Mouse (Mus musculus): ENCODE data around the gene Sec23b.
"Not testable (repeated sequence)": the region's sequence is repeated elsewhere in the genome, so short reads cannot be mapped to it uniquely, and the experiment has no call there.

Sec23b gene

DNA sequence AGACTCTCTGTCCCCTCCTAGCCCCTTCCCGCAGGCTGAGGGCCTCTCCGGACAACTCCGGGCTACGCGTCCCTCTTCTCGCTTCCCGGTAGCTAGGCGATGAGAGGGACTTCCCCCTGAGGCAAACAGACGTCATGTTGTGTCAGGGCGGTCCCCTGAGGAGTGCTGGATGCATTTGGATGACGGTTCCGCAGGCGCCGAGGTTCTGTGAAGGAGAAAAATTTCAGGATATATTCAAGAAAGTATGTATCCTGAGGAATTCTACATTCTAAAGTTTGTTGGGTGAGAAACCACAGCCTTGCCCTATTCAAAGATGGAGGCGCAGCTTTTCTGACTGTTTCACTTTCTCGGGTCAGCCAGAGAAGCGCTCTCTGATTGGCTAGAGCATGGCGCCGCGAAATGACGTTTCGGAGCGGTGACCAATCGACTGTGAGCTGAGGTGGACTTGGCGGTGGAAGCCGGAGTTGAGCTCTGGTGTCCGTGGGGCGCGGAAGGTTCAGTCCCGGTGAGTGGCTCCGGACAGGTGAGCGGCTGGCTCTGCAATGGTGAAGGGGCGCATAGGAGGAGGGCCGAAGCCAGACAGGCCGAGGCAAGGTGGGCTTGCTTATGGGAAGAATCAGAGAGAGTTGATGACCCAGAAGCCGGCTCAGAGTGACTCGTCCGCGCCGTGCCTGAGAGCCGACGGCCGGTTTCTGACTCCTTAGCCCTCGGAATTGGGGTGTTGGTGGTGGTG lies at the start of gene Sec23b:
Gene Sec23b (plus strand): TSS at position 410 of the 733 bp plus-strand sequence.
- peak; percentile 97 for DNase-seq (ENCODE audit: low read depth, low spot score)

DNA sequence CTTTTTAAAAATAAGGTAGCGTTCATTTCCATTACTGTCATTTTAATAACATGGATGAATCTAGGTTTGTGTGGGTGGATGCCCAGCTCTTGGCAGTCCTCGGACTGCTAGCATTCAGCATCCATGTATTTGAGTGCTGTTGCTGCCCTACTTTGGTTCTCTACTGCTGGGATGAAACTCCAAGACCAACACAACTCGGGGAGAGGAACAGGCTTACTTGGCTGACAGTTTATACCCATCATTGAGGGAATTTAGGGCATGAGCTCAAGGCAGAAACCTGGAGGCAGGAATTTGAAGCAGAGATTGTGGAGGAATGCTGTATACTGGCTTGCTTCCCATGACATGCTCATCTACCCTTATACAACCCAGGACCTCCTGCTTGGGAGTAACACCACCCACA lies 41.4 kb upstream of the Sec23b start:
- no peak for DNase-seq (ENCODE audit: low read depth, low spot score)

DNA sequence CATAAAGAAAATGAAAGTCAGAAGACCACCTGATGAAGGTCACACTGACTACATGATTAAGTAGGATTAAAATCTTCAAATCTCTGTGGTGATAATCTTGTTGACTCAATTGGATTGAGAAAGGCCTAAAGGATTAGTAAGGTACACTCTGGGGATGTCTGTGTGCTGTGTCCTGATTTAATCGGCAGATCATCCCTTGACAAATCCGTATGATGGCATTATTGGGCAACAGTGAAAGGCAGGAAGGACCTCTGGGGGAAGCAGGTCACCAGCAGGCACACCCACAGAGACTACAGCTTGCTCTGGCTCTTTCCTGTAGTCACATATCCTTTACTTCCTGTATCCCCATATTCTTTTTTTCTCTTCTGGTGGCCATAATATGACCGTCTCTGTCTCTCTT lies 36.3 kb upstream of the Sec23b start:
- no peak for DNase-seq (ENCODE audit: low read depth, low spot score)

DNA sequence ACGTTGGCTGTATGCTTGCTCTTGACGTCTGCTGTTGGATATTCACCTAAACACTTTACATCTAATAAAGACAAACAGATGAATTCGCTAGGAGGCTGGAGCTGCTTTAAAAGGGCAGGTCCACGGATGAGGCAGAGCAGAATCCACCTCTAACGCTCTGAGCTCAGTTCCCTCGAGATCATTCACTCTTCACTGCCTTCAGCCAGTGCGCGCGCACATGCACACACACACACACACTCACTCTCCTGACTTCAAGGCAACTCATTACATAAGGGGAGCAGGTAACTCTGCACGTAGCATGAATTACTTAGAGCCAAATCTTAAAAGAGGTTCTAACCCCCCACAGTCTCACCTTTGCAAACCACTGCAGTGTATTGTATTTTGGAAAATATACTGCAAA lies 30.2 kb upstream of the Sec23b start:
- DNase-seq (ENCODE audit: low read depth, low spot score) = no peak

DNA sequence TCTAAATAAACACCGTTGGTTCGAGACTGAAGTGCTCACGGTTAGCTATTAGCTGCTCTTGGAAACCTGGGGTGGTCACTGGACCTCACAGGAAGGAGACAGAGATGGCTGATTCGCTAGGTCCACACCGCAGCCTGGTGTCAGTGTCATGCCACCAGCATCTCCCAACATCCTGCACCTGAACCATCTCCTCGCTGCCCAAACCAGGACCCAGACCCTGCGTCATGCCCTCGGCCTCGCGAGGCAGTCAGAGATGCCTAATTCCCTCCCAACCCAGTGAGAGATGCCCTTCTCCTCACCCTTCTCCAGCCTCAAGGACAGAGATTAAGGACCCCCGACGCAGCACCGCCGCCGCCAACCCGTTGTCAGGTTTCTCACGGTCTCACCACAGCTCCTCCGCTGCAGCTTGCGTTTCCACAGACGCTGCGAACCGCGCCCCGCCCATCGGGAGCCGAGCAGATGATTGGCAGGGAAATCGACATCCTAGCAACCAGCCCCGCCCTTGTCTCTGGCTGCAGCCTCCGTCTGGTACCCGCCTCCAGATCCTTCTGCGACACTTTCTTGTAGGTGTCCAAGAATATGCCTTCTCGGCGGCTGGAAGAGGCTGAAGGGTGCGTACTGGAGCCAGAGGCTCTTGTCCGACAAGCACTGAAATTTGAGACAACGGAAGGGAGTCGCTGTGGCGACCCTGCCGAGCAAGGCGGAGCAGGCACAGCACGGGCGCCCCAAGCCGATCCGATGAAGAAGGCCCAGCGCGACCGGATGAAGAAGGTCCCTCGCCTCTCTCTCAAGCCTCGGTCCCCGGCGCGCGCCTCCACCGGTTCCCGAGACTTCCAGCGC lies 28.8 kb upstream of the Sec23b start, which contains the start of the genes Dzank1 and Polr3f:
Gene Dzank1 (minus strand): TSS at position 434 of the 840 bp plus-strand sequence.
Gene Polr3f (plus strand): TSS at position 738 of the 840 bp plus-strand sequence.
- DNase-seq (ENCODE audit: low read depth, low spot score) = peak; percentile 89

DNA sequence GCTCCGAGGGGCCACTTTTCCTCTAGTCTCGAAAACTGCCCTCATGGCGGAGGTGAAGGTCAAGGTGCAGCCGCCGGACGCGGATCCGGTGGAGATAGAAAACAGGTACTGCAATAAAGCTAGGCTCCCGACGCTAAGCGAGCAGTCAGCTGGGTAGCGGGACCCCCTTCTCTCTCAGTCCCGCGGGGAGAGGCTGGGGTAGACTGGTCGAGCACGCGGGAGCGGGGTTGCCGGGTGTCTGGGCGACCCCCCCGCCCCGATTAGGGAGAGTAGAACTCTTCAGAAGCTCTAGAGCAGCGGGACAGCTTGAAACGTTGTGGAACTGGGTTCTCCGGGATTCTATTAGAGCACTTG lies 28.2 kb upstream of the Sec23b start:
- DNase-seq (ENCODE audit: low read depth, low spot score) = no peak

DNA sequence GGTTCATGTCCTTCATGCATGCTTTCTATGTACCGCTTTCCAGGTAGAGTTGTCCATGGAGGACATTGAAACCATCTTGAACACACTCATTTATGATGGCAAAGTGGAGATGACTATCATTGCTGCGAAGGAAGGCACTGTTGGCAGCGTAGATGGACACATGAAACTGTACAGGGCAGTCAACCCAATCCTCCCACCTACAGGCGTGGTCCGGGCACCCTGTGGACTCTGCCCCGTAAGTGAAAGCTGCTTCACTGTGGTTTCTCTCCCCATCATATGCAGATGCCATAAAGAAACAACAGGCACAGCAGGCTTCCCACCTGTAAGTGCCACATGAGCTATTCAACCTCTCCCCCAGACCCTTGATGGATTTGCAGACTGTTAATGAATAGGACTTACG lies 18.9 kb upstream of the Sec23b start:
- DNase-seq (ENCODE audit: low read depth, low spot score) = no peak

DNA sequence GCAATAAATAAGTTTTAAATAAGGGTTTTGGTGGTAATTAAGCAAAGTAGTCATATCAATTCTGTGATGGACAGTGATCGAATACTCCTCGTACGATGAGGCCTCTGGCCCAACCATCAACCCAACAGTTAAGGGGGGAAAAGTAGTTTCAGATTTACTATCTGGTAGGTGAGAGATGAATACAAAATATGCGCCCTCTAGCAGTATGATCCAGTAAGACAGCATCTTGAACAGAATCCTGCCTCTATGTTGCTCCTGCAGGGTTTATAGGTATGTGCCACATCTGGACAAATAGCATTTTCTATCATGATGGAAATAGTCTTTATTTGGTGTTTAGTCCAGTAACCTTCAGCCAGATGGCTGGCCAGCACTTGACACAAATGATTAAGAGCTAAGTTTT lies 14.8 kb upstream of the Sec23b start:
- no peak for DNase-seq (ENCODE audit: low read depth, low spot score)

DNA sequence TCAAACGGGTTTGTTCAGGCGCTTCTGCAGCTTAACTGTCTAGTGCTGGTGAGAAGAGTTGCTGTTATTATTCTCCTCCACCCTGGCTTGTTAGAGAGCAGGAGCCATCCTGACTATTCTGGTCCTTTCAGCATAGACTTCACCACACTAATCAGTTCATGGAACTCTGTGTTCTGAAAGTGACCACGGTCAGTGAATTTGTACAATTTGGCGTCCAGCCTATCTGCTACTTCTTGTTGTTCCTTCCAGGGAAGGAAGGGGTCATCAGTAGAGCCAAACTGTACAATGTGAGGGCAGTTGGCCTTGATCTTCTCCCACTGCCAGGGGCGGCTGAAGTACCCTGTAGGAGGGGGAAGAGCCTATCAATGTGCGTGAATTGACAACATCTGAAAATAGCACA lies 12.4 kb upstream of the Sec23b start:
- DNase-seq (ENCODE audit: low read depth, low spot score) = no peak

DNA sequence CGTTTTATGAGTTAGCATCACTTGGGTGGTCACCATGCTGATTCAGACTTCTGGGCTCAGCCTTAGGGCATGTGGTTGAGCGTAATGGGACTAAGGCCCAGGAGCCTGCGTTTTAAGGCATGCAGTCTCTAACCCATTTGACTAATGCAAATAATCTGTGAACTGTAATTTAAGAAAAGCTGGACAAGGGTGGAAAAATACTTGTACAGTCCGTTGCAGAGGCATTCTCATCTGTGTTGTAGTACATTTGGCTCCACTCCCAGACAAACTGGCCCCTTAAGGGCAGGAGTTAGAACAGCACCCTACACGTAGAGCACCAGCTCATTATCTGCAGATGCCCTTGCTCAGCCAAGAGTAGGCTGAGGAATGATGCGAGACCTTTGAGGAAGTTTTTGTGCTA lies 11.4 kb upstream of the Sec23b start:
- DNase-seq (ENCODE audit: low read depth, low spot score) = no peak

DNA sequence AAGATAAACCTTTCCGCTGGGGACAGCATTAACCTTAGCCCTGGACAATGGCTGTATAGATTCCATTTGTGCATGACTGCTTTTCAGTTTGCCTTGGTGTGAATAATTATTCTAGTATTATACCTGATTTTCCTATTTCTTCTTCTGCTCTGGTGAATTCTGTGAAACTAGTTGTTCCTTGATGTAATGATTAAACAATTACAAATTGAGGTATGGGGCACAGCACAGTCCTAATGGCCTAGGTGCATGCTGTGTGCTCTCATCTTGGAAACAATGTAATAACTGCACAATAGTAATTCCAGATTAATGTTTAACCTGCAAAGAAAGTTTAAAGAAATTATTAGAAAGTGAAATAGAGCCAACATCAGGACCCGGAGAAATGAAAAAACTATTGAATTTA lies 11.0 kb upstream of the Sec23b start:
- DNase-seq (ENCODE audit: low read depth, low spot score) = no peak

DNA sequence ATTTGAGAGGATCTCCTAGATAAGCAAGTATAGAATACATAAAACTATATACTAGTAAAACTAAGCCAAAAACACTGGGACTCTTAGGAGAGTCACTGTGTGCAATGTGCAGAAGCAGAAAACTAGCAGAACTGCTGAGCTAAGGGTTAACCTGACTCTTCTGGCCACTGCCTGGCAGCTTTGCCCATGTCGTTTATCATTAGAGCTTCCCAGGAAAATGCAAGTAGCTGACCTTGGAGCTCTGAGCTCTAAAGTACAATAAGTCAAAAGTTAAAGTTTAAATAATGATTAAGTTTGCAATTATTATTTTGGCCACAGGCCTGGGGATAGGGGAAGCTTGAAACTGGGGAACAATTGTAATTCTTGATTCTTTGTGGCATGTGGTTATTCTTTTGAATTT lies 10.5 kb upstream of the Sec23b start:
- no peak for DNase-seq (ENCODE audit: low read depth, low spot score)

DNA sequence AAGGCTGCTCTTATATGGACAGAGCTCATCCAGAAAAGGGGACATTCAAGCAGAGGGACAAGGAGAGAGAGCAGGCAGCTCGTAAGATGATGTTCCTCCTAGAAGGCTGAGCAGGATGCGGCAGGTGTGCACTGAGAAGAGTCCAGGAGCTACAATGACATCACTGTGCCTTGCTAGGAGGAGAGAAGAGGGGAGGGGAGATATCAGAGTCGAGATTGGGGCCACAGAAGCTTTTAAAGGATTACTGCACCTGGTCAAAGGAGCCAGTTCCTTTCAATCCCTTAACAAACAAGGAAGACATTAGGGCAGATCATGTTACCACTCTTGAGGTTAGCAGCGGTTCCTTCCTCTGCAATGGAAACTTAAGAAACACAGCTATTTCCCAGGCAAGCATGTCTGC lies 8.5 kb upstream of the Sec23b start:
- no peak for DNase-seq (ENCODE audit: low read depth, low spot score)

DNA sequence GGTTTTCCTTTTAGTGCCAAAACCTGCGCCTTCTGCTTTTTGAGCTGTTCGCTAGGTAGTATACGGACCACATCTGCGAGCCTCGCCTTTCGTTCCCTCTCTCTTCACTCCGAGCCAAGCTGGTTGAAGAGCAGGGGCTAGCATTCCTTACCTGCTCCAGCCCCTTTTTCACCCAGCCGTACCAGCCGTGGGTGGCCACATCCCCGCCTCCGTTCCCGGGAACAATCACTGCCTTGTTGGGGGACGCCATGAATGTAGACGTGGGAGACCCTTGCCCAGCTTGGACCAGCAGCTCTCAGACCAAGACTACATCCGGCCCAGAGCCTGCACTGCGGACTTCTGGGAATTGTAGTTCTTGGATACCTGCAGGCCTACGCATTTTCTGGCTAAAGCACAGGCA lies 5.5 kb upstream of the Sec23b start, which contains the start of gene Rbbp9:
Gene Rbbp9 (minus strand): TSS at position 341 of the 400 bp plus-strand sequence.
- DNase-seq (ENCODE audit: low read depth, low spot score) = no peak

DNA sequence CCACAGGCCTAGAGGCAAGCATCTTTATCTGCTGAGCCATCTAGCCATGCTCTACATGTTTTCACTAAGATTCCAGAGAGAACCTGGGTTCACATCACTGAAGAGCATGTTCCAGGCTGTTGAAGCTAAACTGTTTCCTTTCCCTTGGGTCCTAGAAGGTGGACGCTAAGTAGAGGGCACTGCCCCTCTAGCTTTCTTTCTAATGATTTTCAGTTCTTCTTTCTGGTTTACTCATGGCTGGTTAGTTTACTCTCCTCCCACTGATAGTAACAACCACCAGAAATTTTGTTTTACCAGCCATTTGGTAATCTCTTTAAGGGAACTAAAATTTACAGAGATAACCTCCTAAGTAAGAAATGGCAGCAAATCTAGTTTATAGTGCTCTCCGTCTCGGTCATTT lies 2.1 kb upstream of the Sec23b start:
- no peak for DNase-seq (ENCODE audit: low read depth, low spot score)

DNA sequence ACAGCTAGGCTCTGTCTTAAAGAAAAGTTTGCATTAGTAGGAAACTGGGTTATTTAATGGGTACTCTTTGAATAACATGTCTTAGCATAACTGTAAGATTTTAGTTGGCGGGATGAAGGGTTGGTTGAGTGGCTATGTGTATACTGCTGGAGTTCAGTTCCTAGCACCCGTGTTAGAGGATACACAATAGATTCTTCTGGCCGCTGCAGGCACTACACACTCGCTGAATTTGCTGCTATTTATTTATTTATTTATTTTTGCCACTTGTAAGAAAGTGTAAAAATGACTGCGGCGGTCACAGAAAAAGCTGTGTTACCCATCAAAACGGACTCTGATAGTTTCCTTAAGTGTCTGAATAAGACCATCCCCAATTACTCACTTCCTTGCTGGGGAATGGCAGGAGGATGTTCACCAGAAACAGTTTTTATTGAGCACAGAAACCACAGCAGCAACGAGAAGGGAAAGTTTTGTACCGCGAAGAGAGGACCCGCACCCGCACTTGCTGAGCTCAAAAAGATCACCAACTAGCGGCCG lies 676 bp upstream of the Sec23b start:
- DNase-seq (ENCODE audit: low read depth, low spot score) = no peak

DNA sequence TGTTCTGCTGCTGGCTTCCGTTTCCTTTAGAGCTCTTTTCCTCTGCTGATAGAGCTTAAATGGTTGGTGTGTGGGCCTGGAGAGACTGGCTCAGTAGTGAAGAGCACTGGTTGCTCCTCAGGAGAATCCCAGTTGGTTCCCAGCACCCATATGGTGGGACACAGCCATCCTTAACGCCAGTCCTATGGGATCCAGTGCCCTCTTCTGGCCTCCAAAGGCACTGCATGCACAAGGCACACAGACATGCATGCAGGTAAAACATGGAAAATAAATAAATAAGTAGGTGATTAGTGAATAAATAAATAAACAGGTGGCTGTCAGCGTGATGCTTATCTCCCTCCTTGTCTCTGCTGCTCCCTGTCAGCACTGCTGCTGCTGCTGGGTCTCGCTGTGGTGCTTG lies 32.7 kb downstream of the Sec23b start:
- no peak for DNase-seq (ENCODE audit: low read depth, low spot score)

DNA sequence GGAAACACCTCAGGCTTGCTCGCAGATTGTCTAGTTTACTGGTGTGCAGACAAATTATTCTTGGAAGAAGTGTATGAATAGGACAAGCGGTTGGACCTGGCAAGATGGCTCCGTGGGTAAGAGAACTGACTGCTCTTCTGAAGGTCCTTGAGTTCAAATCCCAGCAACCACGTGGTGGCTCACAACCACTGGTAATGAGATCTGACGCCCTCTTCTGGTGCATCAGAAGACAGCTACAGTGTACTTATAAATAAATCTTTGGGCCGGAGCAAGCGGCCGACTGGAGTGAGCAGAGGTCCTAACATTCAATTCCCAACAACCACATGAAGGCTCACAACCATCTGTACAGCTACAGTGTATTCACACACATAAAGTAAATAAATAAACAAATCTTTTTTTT lies 37.0 kb downstream of the Sec23b start:
- DNase-seq (ENCODE audit: low read depth, low spot score) = not testable (repeated sequence)

DNA sequence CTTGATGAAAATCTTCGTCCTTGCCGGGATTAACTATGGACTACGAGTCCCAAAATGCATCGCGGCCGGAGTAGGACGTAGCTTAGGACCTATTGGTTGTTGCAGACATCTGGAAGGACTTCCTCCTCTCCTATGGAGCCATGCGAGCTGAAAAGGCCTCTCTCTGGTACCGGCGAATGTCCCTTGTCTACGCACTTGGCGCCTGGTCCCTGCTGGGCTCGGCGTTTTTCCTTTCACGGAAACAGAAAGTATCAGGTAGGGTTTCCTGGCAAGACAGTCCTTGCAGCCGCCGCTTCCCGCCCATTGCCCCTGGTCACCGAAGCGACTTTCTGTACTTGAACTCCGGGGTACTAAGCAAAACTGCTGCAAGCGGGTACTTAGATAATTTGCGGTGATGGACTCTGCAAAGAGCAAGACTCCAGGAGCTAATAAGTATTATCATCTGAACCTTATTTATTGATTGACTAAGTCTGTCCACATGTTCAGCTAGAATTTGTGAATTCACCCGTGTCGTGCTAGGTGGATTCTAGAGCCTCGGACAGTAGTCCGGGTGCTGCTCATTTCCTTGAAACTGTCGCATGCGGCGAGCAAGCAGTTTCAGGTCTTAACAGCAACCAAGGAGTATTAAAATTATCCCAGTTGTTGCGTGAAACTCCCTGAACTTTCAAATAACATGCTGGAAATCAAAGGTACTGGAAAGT lies 38.1 kb downstream of the Sec23b start, which contains the start of gene Smim26:
Gene Smim26 (plus strand): TSS at position 104 of the 701 bp plus-strand sequence.
- DNase-seq (ENCODE audit: low read depth, low spot score) = peak; percentile 57

DNA sequence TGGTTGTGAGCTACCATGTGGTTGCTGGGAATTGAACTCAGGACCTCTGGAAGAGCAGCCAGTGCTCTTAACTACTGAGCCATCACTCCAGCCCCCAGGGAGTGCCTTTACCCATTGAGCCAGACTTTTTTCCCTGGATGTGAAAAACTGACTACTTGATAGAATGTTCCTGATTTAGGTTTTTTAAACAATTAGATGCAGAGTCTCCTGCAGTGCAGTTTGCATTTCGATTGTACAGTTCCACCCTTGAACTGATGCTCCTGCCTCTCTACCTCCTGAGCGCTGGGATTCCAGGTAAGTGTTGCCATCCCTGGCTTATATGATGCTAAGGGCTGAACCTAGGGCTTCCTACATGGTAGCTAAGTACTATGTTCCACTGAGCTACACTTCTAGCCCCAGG lies 42.0 kb downstream of the Sec23b start:
- DNase-seq (ENCODE audit: low read depth, low spot score) = no peak

DNA sequence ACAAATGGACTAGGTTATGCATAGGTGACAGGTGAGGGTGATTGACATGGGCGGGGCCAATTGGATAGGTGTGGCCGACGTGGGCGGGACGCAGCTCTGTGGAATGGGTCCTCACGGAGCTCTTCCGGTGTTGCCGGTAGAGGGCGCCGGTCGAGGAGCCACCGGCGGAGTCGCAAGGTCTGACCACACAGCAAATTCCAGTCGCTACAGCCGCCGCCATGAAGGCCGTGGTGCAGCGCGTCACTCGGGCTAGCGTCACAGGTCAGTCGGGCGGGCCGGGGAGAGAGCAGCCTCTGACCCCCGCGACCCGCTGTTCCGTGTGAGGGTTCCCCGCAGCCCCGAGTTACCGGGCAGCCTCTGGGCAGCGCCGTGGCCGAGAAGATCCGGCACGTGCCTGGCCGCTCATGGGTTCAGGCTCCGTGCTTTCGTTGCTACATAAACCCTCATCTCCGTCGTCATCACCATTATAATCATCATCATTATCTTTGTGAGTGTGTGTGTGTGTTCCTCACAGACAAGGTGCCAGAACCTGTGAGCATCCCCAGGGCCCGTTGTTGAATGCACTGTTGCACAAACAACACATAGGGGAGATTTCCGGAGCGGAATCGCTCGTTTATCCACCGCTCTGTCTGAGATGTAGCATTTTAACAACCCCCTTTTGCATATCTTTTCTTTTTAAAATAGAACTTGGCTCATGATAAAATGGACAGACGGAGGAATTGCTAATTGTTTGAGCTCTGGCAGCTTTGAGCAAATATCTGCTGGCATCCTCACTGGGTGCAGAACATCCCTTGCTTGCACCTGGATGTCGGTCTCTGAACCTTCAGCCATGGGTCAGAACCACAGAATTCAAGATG lies 44.0 kb downstream of the Sec23b start, which contains the start of gene Dtd1:
Gene Dtd1 (plus strand): TSS at position 67 of the 857 bp plus-strand sequence.
- peak; percentile 79 for DNase-seq (ENCODE audit: low read depth, low spot score)

Data from c-Kit-negative CD71-positive TER-119-positive erythroid progenitor cells, embryonic 14.5 days (primary cell).